Mouse (Mus musculus) lung, embryonic 14.5 days (tissue): Measurements from ENCODE around the gene Taldo1. TPM values are rescaled to one million over a fixed set of nuclear protein-coding genes. Genes with fewer than 3 reads are reported as not detected.

Experiments used
- ATAC-seq: fragments of 200-750 bp; cut with Nextera tagmentation; 2 replicates; pipeline ENCODE4 v1.8.0; 2017; ENCODE audit warnings: mild to moderate bottlenecking, moderate TSS enrichment, moderate library complexity; ENCODE audit not compliant: insufficient read depth
- DNase-seq: peaks from one replicate; pipeline ENCODE4 v3.0.0-alpha.2; 2015
- H3K27ac ChIP-seq: fragments of 300-500 bp; sonication (generic); 2 replicates; pipeline ENCODE4 v1.5.1; 2014; ENCODE audit warnings: low read depth, mild to moderate bottlenecking, moderate library complexity
- H3K27me3 ChIP-seq: fragments of 300-500 bp; sonication (generic); 2 replicates; pipeline ENCODE4 v1.6.1; 2014; ENCODE audit warnings: low read length, control low read depth; ENCODE audit not compliant: insufficient read depth
- H3K36me3 ChIP-seq: fragments of 300-500 bp; sonication (generic); 2 replicates; pipeline ENCODE4 v1.6.1; 2014; ENCODE audit warnings: control low read depth; ENCODE audit not compliant: insufficient read depth
- H3K4me1 ChIP-seq: fragments of 300-500 bp; sonication (generic); 2 replicates; pipeline ENCODE4 v1.6.1; 2014; ENCODE audit warnings: antibody characterized with exemption, control low read depth; ENCODE audit not compliant: insufficient read depth
- H3K4me2 ChIP-seq: fragments of 300-500 bp; sonication (generic); 2 replicates; pipeline ENCODE4 v1.6.1; 2014; ENCODE audit warnings: mild to moderate bottlenecking
- H3K4me3 ChIP-seq: fragments of 300-500 bp; sonication (generic); 2 replicates; pipeline ENCODE4 v1.5.1; 2014; ENCODE audit warnings: low read depth, low read length
- H3K9ac ChIP-seq: fragments of 300-500 bp; sonication (generic); 2 replicates; pipeline ENCODE4 v1.6.1; 2014
- H3K9me3 ChIP-seq: fragments of 300-500 bp; sonication (generic); 2 replicates; pipeline ENCODE4 v1.6.1; 2016; ENCODE audit warnings: low read depth, low read length, control low read depth
- CTCF ChIP-seq: IDR thresholded peaks from 2 replicates; pipeline ENCODE4 v1.5.1; 2016; ENCODE audit warnings: antibody characterized with exemption, low read depth
- WGBS: fragments of 180-500 bp; shearing (Covaris S2); extraction: QIAGEN DNeasy Blood & Tissue Kit; methylation state at CpG from one replicate; pipeline ENCODE4 v1.1.7; 2014; 5-methylcytosine and 5-hydroxymethylcytosine counted together
- polyA plus RNA-seq: library from polyadenylated mRNA; unstranded; fragments of >200 nt; fragmentation: Nextera tagmentation; extraction: Ambion mirVana; gene quantifications from 2 replicates; pipeline ENCODE4 v1.2.1, GENCODE M21; 2014

The Taldo1 gene
- 241 and 257 TPM in 2 replicates for polyA plus RNA-seq

DNA sequence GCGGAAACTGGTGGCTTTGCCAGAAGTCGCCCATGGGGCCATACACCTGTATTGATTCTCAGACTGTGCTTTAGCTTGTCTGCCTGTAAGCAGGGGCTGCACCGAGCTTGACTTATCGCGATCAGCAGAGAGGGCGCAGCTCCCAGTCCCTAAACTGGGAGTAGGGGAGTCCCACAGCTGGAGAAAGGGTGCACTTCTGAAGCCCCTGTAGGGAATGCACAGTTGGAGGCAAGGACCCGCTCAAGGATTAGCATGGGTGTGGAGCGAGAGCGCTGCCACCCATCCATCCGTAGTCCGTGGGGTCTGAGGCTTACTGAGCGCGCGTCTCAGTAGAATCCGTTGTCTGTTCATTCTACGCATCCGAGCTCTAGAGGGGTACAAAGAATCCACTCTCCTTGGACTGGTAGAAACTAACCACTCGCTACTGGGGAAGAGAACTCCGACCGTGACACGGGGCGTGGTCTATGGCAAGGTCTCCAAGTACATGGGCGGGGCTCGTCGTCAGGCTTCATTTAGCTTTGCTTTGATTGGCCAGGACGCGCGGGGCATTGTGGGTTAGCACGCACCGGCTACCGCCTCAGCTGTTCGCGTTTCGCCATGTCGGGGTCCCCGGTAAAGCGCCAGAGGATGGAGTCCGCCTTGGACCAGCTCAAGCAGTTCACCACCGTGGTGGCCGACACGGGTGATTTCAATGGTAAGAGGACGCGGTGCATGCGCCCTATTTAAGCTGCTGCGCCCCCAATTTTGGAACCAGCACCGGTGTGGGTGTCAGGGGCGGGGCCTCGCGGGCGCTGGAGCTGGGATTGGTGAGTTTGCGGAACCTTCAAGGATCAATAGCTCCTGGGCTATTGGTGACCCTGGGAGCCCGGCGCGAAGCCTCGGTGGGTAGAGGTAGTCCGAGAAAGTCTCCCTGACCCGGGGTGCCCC lies at the start of gene Taldo1:
Taldo1 (plus strand) TSS at position 575 of the 927 bp plus-strand sequence.
- H3K27ac ChIP-seq = peak within 1 kb of the TSS; percentile 74
- H3K9me3 ChIP-seq = no peaks in the 10 kb centered on the region
- no peak for TF ChIP-seq CTCF
- peak within 1 kb of the TSS; percentile 60 for H3K9ac ChIP-seq
- H3K36me3 ChIP-seq = peaks cover 12% of the 10 kb centered on the region; the same call in 1 of the 2 replicates
- H3K4me2 ChIP-seq = peak within 1 kb of the TSS; percentile 83
- H3K4me3 ChIP-seq = peak within 1 kb of the TSS; percentile 70
- ATAC-seq (peak; percentile 94), DNase-seq (peak; percentile 98)
- under 1% methylated on average over 57 of the region's 57 CpGs for WGBS
- H3K4me1 ChIP-seq = peaks cover 3% of the 10 kb centered on the region; the same call in 1 of the 2 replicates
- no peaks in the 10 kb centered on the region for H3K27me3 ChIP-seq

- TF ChIP-seq CTCF = no peak
- Histone ChIP-seq H3K4me1 (no peaks in the 10 kb centered on the region; the same call in 1 of the 2 replicates), H3K36me3 (no peaks in the 10 kb centered on the region), H3K27me3 (no peaks in the 10 kb centered on the region; the same call in 1 of the 2 replicates), H3K27ac (no peak overlapping the region), H3K4me2 (no peak overlapping the region), H3K4me3 (no peak overlapping the region), H3K9me3 (no peaks in the 10 kb centered on the region), H3K9ac (no peak overlapping the region)
- ATAC-seq (no peak), DNase-seq (no peak)
- 74% methylated on average over 2 of the region's 2 CpGs for WGBS
Measured at GRCm38 (mm10) chr7:141343230-141343629, 48.8 kb upstream of the Taldo1 start.

DNA sequence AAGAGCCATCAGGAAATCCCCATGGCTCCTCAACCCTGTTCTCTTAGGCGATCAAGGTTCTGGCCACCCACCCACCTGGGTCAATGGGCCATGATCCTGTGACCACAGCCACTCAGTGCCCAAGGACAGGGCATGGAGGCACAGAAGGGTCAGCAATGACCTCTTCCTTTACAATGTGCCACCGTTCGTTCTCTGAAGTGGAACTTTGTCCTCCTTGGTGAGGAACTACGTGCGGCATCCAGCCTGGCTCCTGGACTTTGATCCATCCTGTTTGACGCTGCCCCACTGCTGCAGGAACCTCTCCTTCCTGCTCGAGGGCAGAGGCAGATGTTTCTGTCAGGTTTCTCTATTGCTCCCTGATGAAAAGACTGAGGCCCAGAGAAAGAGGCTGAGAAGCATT lies 48.3 kb upstream of the Taldo1 start:
- Histone ChIP-seq H3K4me2 (no peak overlapping the region), H3K4me3 (no peak overlapping the region), H3K27me3 (no peaks in the 10 kb centered on the region; the same call in 1 of the 2 replicates), H3K9me3 (no peaks in the 10 kb centered on the region), H3K9ac (no peak overlapping the region), H3K4me1 (no peaks in the 10 kb centered on the region; the same call in 1 of the 2 replicates), H3K36me3 (no peaks in the 10 kb centered on the region), H3K27ac (no peak overlapping the region)
- DNase-seq (no peak), ATAC-seq (no peak)
- 80% methylated on average over 7 of the region's 7 CpGs for WGBS
- TF ChIP-seq CTCF = no peak

- 78% methylated on average over 5 of the region's 5 CpGs for WGBS
- no peak for DNase-seq
- no peaks in the 10 kb centered on the region; the same call in 1 of the 2 replicates for H3K4me1 ChIP-seq
- ATAC-seq = no peak
- no peak for TF ChIP-seq CTCF
- H3K27me3 ChIP-seq = no peaks in the 10 kb centered on the region
- H3K9ac ChIP-seq = no peak overlapping the region
- no peaks in the 10 kb centered on the region for H3K36me3 ChIP-seq
- no peak overlapping the region for H3K27ac ChIP-seq
- no peak overlapping the region for H3K4me2 ChIP-seq
- H3K4me3 ChIP-seq = no peak overlapping the region
- H3K9me3 ChIP-seq = no peaks in the 10 kb centered on the region
Measured at GRCm38 (mm10) chr7:141344787-141345186, 47.2 kb upstream of the Taldo1 start.

DNA sequence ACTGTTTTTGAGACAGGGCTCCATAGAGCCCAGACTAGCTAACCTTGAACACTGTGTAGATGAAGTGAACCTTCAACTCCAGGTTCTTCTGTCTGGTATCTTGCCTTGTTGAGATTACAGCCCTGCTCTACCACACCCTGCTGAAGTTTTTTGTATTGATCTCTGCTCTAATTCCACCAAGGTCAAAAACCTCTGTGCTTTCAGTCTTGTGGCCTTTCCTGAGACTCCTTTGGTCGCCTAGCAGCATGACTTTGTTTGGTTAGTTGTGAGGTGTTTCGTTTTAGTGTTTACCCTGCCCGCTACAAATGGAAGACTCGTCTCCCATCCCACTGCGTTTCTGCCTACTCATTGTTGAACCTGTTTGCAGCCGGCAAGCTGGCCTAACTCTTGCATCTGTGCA lies 40.9 kb upstream of the Taldo1 start:
- H3K4me3 ChIP-seq = no peak overlapping the region
- no peak overlapping the region for H3K27ac ChIP-seq
- DNase-seq = no peak
- H3K9me3 ChIP-seq = no peaks in the 10 kb centered on the region
- no peak for ATAC-seq
- H3K4me2 ChIP-seq = no peak overlapping the region
- WGBS = 54% methylated on average over 6 of the region's 6 CpGs
- no peaks in the 10 kb centered on the region for H3K27me3 ChIP-seq
- no peak overlapping the region for H3K9ac ChIP-seq
- TF ChIP-seq CTCF = no peak
- no peaks in the 10 kb centered on the region for H3K4me1 ChIP-seq
- H3K36me3 ChIP-seq = no peaks in the 10 kb centered on the region

GRCm38 (mm10) chr7:141355051-141355450 lies 36.9 kb upstream of the Taldo1 start:
- no peak for TF ChIP-seq CTCF
- no peaks in the 10 kb centered on the region for H3K4me1 ChIP-seq
- H3K27me3 ChIP-seq = no peaks in the 10 kb centered on the region
- no peaks in the 10 kb centered on the region for H3K36me3 ChIP-seq
- H3K9me3 ChIP-seq = no peaks in the 10 kb centered on the region
- no peak overlapping the region for H3K4me2 ChIP-seq
- no peak overlapping the region for H3K4me3 ChIP-seq
- ATAC-seq (no peak), DNase-seq (no peak)
- H3K27ac ChIP-seq = no peak overlapping the region
- H3K9ac ChIP-seq = no peak overlapping the region
- WGBS = 71% methylated on average over 8 of the region's 8 CpGs

- Histone ChIP-seq H3K4me1 (no peaks in the 10 kb centered on the region), H3K9me3 (no peaks in the 10 kb centered on the region), H3K4me3 (no peak overlapping the region), H3K27ac (no peak overlapping the region), H3K27me3 (no peaks in the 10 kb centered on the region), H3K36me3 (no peaks in the 10 kb centered on the region), H3K9ac (no peak overlapping the region), H3K4me2 (no peak overlapping the region)
- TF ChIP-seq CTCF = peak; percentile 21; the same call in 1 of the 2 replicates
- DNase-seq (peak; percentile 16), ATAC-seq (no peak)
- WGBS = 55% methylated on average over 12 of the region's 12 CpGs
Measured at GRCm38 (mm10) chr7:141355626-141356326, 36.2 kb upstream of the Taldo1 start.
